Mouse (Mus musculus) ES-E14 (cell line): ENCODE data around the gene Mrpl23.

Experiments
- CHD2 ChIP-seq: IDR thresholded peaks from 2 replicates; pipeline ENCODE4 v1.6.1; 2014; ENCODE audit warnings: mild to moderate bottlenecking, low read depth, low read length, inconsistent platforms
- HCFC1 ChIP-seq: IDR thresholded peaks from 2 replicates; pipeline ENCODE4 v1.6.1; 2012; ENCODE audit warnings: low read length, inconsistent platforms, borderline replicate concordance; ENCODE audit not compliant: insufficient read depth
- MAFK ChIP-seq: IDR thresholded peaks from 2 replicates; pipeline ENCODE4 v1.6.1; 2014; ENCODE audit warnings: mild to moderate bottlenecking, low read depth, low read length, inconsistent platforms; ENCODE audit not compliant: insufficient read depth
- ZC3H11A ChIP-seq: IDR thresholded peaks from 2 replicates; pipeline ENCODE4 v1.6.1; 2012; ENCODE audit warnings: low read depth, mild to moderate bottlenecking, inconsistent platforms, low read length, borderline replicate concordance
- ZNF384 ChIP-seq: IDR thresholded peaks from 2 replicates; pipeline ENCODE4 v1.6.1; 2012; ENCODE audit warnings: low read depth, low read length, inconsistent platforms

GRCm38 (mm10) chr7:142566512-142566911 lies 34.0 kb downstream of the Mrpl23 start:
- TF ChIP-seq CHD2 (no peak), HCFC1 (no peak), MAFK (no peak), ZC3H11A (no peak), ZNF384 (no peak)
